Mouse (Mus musculus) c-Kit-positive CD71-positive TER-119-positive erythroid progenitor cells, embryonic 14.5 days (primary cell): ENCODE data around the gene Polr2l.

Experiments used
- DNase-seq: peaks from one replicate; pipeline ENCODE4 v3.0.0-alpha.2; 2013; ENCODE audit warnings: low spot score

Polr2l gene

GRCm38 (mm10) chr7:141432186-141432611, 42.7 kb downstream of the Polr2l start:
- no peak for DNase-seq

- DNase-seq = no peak
These were observed 43.3 kb downstream of the Polr2l start for GRCm38 (mm10) chr7:141431434-141432185.

- DNase-seq = no peak
These were observed 44.2 kb downstream of the Polr2l start for GRCm38 (mm10) chr7:141430585-141431240.

GRCm38 (mm10) chr7:141429840-141430584, 44.9 kb downstream of the Polr2l start:
- DNase-seq = no peak

- no peak for DNase-seq
These were observed 45.6 kb downstream of the Polr2l start, which contains the start of gene Cend1 for GRCm38 (mm10) chr7:141429310-141429709. TSS of gene Cend1 (minus strand) at chr7:141429491.

- DNase-seq = no peak
These were observed 46.2 kb downstream of the Polr2l start for GRCm38 (mm10) chr7:141428701-141429100.

- DNase-seq = no peak
These were observed 47.8 kb downstream of the Polr2l start for GRCm38 (mm10) chr7:141426948-141427730.

- DNase-seq = no peak
These were observed 51.1 kb downstream of the Polr2l start for GRCm38 (mm10) chr7:141423811-141424210.
